Mouse (Mus musculus) embryo, embryonic 10.5 days (tissue): ENCODE measurements around the gene Cntd1.
"Not testable (repeated sequence)": the region's sequence is repeated elsewhere in the genome, so short reads cannot be mapped to it uniquely, and the experiment has no call there.

Experiments used
- DNase-seq: peaks from one replicate; pipeline ENCODE4 v3.0.0-alpha.2; 2015; ENCODE audit warnings: low spot score

Gene Cntd1

DNA sequence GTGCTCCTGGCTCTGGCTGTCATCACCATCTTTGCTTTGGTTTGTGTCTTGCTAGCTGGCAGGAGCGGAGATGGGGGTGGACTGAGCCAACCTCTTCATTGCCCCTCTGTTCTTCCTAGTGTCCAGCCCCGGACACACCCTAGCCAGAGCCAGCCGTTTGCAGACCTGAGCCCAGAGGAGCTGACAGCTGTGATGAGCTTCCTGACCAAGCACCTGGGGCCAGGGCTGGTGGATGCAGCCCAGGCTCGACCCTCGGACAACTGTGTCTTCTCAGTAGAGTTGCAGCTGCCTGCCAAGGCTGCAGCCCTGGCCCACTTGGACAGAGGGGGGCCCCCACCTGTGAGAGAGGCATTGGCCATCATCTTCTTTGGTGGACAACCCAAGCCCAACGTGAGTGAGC lies 52.1 kb downstream of the Cntd1 start:
- DNase-seq = not testable (repeated sequence)

DNA sequence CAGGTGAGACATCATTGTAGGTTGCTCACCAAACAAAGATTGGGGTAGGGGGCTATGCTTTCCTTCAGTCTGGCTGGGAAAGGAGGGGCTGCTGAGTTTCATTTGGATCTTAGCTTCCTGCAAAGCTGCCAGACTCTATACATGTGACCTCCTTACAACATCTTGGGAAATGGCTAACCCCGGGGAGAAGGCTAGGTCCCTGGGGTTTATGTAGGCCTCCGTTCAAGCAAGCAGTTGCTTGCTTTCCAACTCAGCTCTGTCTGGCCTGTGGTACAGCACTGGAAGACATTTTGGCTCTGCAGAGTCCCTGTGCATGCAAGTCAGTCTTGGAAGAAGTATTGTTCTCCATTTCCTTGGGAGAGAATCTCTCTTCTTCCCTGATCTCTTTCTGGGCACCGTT lies 53.7 kb downstream of the Cntd1 start:
- DNase-seq = no peak

DNA sequence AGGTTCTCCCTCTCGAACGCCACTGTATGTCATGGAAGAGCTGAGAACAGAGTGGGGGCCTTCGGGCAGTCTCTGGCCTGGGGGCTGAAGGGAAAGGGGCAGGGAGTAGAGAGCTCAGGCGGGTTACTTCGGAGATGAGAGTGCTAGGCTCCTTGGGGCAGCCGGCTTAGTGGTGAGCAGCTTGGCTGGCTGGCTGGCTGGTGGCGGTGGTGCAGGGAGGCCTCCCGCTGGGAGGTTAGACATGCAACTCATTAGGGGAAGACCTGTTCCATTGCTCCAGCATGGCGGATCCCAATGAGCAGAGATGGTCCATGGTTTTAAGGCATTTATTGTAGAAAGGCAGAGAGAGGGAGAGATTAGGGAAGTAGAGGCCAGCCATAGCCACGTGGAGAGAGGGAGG lies 55.2 kb downstream of the Cntd1 start:
- DNase-seq = peak; percentile 45

DNA sequence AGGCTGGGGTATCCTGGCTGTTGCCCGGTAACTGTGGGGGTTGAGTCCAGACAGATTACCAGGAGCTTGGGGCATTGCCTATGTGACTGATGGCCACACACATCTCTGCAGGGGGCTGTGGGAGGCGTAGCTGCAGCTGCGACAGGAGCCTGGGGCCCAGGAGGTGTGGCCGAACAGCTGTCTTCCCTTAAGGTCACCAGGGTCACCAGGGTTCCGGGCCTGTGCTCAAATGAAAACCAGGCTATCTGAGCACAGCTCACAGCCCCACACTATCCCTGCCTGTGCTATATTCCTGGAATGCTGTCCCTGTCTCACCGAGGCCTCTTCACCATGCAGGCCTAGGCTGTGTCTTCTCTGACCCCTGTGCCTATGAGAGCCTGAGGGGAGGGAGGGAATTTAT lies 55.7 kb downstream of the Cntd1 start:
- peak; percentile 84 for DNase-seq

DNA sequence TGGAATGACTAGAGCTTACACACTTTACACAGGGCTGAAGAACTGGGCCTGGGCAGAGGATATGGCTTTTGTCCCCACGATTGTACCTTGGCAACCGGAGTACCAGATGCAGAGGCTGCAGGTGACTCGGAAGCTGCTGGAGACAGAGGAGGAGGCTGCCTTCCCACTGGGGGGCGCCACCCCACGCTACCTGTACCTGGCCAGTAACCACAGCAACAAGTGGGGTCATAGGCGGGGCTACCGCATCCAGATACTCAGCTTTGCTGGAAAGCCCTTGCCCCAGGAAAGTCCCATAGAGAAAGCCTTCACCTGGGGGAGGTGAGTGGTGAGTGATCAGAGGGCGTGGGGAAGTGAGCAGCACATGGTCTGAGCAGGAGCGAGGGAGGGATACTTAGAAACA lies 56.9 kb downstream of the Cntd1 start:
- no peak for DNase-seq

DNA sequence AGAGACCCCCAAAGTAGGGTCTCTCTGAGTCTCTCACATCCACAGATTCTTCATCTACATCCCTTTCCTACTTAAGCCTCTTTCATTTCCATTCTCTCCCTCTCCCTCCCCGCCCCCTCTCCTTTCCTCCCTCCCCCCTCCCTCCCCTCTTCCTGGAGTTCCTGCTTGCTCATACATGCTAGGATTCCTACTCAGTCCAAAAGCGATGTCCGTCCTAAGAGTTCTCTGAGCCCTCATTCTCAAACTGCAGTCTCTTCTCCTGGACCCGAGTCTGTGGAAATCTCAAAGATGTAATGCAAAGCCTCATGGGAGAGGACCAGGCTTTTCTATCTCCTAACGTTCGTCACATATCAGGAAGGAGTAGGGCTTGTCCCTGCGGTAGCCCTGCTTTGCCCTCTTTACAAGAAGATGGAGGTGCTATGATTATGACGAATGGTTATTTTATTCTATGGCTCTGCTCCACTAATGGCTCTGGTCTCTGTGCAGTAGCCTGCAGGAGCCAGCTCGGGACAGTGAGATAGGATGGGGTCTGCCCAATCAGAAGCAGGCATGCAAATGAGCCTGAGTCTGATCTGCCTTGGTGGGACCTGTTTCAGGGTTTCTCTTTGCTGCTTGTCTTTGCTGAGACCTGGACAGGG lies 59.4 kb downstream of the Cntd1 start:
- DNase-seq = peak; percentile 87
